16 mouse cellular contexts compared by ENCODE assay signal in the genomic region with DNA sequence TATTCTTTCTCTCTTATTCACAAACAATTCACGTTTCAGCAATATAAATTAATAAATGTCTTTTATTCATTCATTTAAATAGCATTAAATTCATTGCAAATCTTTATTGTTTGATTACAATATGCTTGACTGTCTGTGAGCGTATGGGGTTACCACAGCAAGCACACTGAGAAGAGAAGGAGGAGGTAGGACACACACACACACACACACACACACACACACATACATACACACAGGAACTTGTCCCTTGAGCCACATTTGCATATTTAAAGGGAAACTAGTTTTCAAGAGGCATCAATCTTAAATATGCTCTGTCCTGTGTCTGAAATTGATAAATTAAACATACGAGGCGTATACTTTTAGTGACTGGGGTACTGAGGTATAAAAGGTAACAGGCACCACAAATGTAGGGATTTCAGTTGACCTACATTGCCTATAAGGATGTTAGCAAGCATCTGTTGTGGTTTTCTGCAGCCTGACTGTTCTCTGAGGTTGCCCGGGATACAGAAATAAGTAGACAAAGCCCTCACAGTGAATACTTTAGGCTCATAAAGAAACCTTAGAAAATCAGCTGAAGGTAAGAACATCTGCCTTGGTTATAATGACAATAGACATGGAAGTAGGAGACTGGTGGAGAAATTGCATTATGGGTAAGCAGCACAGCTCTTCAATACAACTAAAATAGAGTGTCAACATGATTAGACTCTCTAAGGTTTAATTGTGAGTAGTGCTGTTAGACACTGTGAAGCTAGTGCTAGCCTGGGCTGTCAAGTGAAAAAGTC.
A peak's percentile ranks its signal among the peaks of the same experiment; 100 is the strongest.
DNase-seq lines count a peak whose midpoint lies in the region; ATAC-seq and TF ChIP-seq lines count a peak whose summit lies in the region.
"Had no signal": no experiment of that assay in that cellular context is flagged by ENCODE, and none has a peak within 500 bp of the region (broad histone marks: within the 10 kb centered on the region; RNA-seq: fewer than 3 reads in every experiment).

No protein-coding gene starts in this region.

- TF ChIP-seq POLR2A in cerebellum, adult 2 months (IDR thresholded peaks at IDR 0.05; ENCODE audit: borderline replicate concordance, insufficient read depth, low read length) = no peak

- no peak overlapping the region for H3K4me2 ChIP-seq in neural tube, embryonic 11.5 days (ENCODE audit: low read depth)
- no peak overlapping the region for H3K4me2 ChIP-seq in neural tube, embryonic 15.5 days
- H3K4me2 ChIP-seq: intestine, embryonic 15.5 days; liver, embryonic 11.5 days had no signal

- no peaks in the 10 kb centered on the region for H3K9me3 ChIP-seq in neural tube, embryonic 11.5 days (ENCODE audit: control insufficient read depth, low read length)
- no peaks in the 10 kb centered on the region for H3K9me3 ChIP-seq in neural tube, embryonic 15.5 days (replicated peaks)
- H3K9me3 ChIP-seq: intestine, embryonic 15.5 days had no signal

- H3K4me3 ChIP-seq in neural tube, embryonic 11.5 days (ENCODE audit: low read depth, low read length) = no peak overlapping the region
- no peak overlapping the region for H3K4me3 ChIP-seq in neural tube, embryonic 15.5 days (replicated peaks)
- no peak overlapping the region for H3K4me3 ChIP-seq in cerebellum, adult 2 months (replicated peaks; ENCODE audit: insufficient read depth, low read depth, low read length)
- H3K4me3 ChIP-seq: intestine, embryonic 15.5 days had no signal

- WGBS in neural tube, embryonic 11.5 days = 70% methylated on average over 5 of the region's 5 CpGs
- 46% methylated on average over 5 of the region's 5 CpGs for WGBS in neural tube, embryonic 15.5 days
- 70% methylated on average over 5 of the region's 5 CpGs for WGBS in cerebellum, adult 2 months

- no peaks in the 10 kb centered on the region for H3K27me3 ChIP-seq in neural tube, embryonic 11.5 days (ENCODE audit: control insufficient read depth, insufficient read depth, low read length)
- H3K27me3 ChIP-seq in neural tube, embryonic 15.5 days (replicated peaks) = no peaks in the 10 kb centered on the region
- H3K27me3 ChIP-seq in cerebellum, adult 2 months (ENCODE audit: control insufficient read depth, insufficient read depth, low read length) = no peaks in the 10 kb centered on the region; the same call in 1 of the 2 replicates
- H3K27me3 ChIP-seq: intestine, embryonic 15.5 days had no signal

- no peak overlapping the region for H3K27ac ChIP-seq in neural tube, embryonic 11.5 days (ENCODE audit: low read depth, low read length)
- no peak overlapping the region for H3K27ac ChIP-seq in neural tube, embryonic 15.5 days (replicated peaks)
- no peak overlapping the region for H3K27ac ChIP-seq in cerebellum, adult 2 months (ENCODE audit: insufficient read depth, low read length)
- H3K27ac ChIP-seq: intestine, embryonic 15.5 days; stomach, postnatal 0 days had no signal

- H3K9ac ChIP-seq in neural tube, embryonic 11.5 days (ENCODE audit: low read length) = no peak overlapping the region
- H3K9ac ChIP-seq in neural tube, embryonic 15.5 days (replicated peaks) = no peak overlapping the region
- H3K9ac ChIP-seq: intestine, embryonic 15.5 days had no signal

- TF ChIP-seq CTCF in cerebellum, adult 2 months (IDR thresholded peaks at IDR 0.05; ENCODE audit: borderline replicate concordance, insufficient read depth, low read depth, low read length) = no peak

- ATAC-seq in frontal cortex, adult (ENCODE audit: low TSS enrichment) = peak; percentile 65; the same call in 1 of the 2 replicates
- ATAC-seq in neural tube, embryonic 11.5 days (ENCODE audit: insufficient read depth, low FRiP score, low TSS enrichment) = peak; percentile 36; the same call in 1 of the 2 replicates
- no peak for ATAC-seq in neural tube, embryonic 15.5 days (ENCODE audit: low FRiP score)
- no peak for ATAC-seq in cerebellum, adult (ENCODE audit: insufficient number of reproducible peaks, low FRiP score, low TSS enrichment)
- ATAC-seq: intestine, embryonic 15.5 days had no signal

- no peak for DNase-seq in frontal cortex, postnatal 14 days (ENCODE audit: low spot score in 2 of 2)
- DNase-seq in neural tube, embryonic 11.5 days (ENCODE audit: low spot score) = no peak
- DNase-seq in R1 (ENCODE audit: low read depth, low spot score) = peak; percentile 7
- peak; percentile 1 for DNase-seq in naive thymus-derived CD4-positive, alpha-beta T cell, adult 2 months (ENCODE audit: low read depth)
- no peak for DNase-seq in cerebellum, adult 2 months
- DNase-seq: adrenal gland, adult 8-10 months; cerebellum, postnatal 10 days; kidney, postnatal 4 days; lung, adult 18-20 months; lung, postnatal 36 days had no signal

- H3K36me3 ChIP-seq in neural tube, embryonic 11.5 days (ENCODE audit: control insufficient read depth, insufficient read depth, low read length) = no peaks in the 10 kb centered on the region
- no peaks in the 10 kb centered on the region for H3K36me3 ChIP-seq in neural tube, embryonic 15.5 days
- H3K36me3 ChIP-seq: intestine, embryonic 15.5 days had no signal

- H3K4me1 ChIP-seq in neural tube, embryonic 11.5 days (ENCODE audit: control insufficient read depth, insufficient read depth, low read length) = no peaks in the 10 kb centered on the region
- H3K4me1 ChIP-seq in neural tube, embryonic 15.5 days = 0 out of 2 replicates have a peak, but pooled peaks cover 2% of the 10 kb centered on the region
- H3K4me1 ChIP-seq in cerebellum, adult 2 months (ENCODE audit: control insufficient read depth, insufficient read depth, low read length) = no peaks in the 10 kb centered on the region
- H3K4me1 ChIP-seq: intestine, embryonic 15.5 days had no signal

Comparison
In these comparisons a context has a peak if more than half of its experiments do, and no peak if none do; other contexts are left out.
1. ATAC-seq: peak in frontal cortex, adult (single experiment) and neural tube, embryonic 11.5 days (single experiment); none in neural tube, embryonic 15.5 days (single experiment) and cerebellum, adult (single experiment).
2. DNase-seq: peak in R1 (single experiment) and naive thymus-derived CD4-positive, alpha-beta T cell, adult 2 months (single experiment); none in frontal cortex, postnatal 14 days (0 of 2), neural tube, embryonic 11.5 days (single experiment) and cerebellum, adult 2 months (0 of 2).